Mouse (Mus musculus): ENCODE measurements around the gene Ltk.
A peak's percentile ranks its signal among the peaks of the same experiment; 100 is the strongest.

Ltk gene

DNA sequence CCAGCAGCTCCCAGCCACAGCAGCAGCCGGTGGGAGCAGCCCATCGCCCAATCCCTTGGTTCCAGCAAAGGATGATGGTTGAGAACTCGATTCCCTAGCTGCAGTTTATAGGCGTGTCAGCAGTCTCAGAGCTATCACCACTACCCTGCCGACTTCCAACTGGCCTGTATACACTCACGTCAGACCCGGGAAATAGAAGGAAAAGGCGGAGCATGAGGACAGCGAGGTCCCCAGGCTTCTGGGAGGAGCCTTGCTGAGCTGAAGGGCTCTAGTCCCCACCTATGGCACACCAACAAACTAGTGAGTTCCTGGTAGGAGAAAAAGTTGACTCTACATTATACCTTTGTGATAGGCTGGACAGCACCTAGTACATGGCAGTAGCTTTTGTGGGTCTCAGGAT lies at the start of gene Ltk:
Ltk (minus strand) TSS at position 181 of the 400 bp plus-strand sequence.
- DNase-seq (ENCODE audit: low read depth, low spot score): peak; percentile 69

GRCm38 (mm10) chr2:119808881-119809280 lies 48.6 kb upstream of the Ltk start:
- DNase-seq (ENCODE audit: low read depth, low spot score): peak; percentile 38

DNA sequence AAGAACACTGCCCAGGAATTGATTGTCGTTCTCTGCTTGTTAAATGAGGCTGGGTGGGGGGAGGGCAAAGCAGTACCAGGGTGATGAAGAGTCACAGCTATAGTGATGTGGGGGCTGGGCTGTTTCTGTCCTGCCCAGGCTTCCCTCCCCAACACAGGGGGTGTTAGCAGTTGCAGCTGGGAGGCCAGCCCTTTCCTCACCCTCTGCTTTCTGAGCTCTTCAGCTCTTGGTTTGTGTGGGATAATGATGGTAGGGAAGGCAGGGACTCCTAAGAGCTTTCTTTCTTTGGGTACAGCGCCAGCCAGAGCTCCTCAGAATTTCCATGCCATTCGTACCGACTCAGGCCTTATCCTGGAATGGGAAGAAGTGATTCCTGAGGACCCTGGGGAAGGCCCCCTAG lies 48.2 kb upstream of the Ltk start:
- DNase-seq (ENCODE audit: low read depth, low spot score): no peak

- no peak for DNase-seq (ENCODE audit: low read depth, low spot score)
Observed at GRCm38 (mm10) chr2:119805536-119805935, 45.3 kb upstream of the Ltk start.

GRCm38 (mm10) chr2:119804776-119805175 lies 44.5 kb upstream of the Ltk start:
- DNase-seq (ENCODE audit: low read depth, low spot score): no peak

GRCm38 (mm10) chr2:119804275-119804628 lies 44.0 kb upstream of the Ltk start:
- no peak for DNase-seq (ENCODE audit: low read depth, low spot score)

GRCm38 (mm10) chr2:119803618-119804274 lies 43.5 kb upstream of the Ltk start:
- DNase-seq (ENCODE audit: low read depth, low spot score): peak; percentile 53

DNA sequence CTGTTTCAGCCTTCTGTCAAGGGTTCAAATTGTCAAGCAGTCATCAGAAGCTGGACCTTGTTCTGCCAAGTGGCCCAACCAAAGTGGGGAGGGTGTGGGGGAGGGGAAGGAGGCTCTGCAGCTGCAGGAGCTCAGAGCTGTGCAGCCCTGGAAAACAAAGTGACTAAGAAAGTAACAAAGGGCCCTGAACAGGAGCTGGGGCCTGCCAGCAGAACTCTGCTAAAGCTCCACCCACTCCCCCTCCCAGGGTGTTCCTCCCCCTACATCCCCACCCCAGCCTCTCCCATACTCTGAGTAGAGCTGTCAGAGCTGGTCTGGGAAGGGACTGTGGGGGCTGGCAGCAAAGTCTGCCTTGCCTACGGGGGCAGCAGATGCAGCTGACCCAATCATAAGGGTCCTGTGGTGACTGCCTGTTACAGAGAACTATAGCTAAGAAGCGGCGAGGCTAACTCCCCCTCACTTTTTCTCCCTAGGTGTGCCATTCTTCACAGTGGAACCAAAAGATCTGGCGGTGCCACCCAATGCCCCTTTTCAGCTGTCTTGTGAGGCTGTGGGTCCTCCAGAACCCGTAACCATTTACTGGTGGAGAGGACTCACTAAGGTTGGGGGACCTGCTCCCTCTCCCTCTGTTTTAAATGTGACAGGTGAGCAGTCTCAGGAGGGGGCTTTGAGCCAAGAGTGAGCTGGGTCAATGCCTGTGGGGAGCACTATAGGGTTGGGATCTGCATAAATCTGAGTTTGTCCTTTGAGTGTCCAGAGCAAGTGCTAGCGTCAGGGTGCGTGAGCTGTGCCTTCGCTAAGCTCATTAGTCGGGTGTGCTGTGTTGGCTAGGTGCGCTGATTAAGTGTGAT lies 42.8 kb upstream of the Ltk start:
- peak; percentile 85 for DNase-seq (ENCODE audit: low read depth, low spot score)

DNA sequence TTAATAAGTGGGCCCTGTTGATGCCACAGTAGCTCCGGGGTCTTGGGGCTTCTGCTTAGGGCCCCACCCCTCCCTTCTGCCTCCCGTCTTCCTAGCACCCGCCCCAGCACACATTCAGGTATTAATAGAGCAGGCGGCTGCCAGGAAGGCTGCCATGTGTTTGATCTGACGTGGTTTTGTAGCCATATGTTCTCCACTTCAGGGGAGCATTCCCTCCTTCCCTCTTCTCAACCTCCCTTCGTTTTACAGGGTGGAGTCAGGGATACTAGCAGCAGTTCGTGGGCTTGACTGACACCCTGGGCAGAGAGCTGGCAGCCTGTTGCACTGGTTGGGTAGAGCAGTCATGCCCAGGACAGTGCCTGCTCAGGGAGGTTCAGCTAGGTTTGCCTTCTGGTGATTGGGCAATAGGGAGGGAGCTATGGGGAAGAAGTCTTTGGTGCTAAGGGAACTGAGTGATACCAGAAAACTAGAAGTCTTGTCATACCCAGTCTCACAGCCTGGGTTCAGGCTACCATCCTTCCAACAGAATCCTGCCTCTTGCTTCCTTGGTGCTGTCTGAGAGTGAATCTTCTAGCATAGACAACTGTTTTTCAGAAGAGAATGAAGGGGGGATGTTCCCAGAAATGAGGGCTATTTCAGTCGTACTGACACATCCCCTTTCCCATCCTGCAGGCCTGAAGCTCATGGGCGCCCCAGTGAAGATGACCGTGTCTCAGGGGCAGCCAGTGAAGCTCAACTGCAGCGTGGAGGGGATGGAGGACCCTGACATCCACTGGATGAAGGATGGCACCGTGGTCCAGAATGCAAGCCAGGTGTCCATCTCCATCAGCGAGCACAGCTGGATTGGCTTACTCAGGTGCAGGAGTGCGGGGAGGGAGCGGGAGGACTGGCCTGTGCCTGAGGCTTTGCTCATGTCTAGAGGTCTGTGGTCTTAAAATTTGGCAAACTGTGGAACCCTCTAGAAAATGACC lies 40.9 kb upstream of the Ltk start:
- no peak for DNase-seq (ENCODE audit: low read depth, low spot score)

DNA sequence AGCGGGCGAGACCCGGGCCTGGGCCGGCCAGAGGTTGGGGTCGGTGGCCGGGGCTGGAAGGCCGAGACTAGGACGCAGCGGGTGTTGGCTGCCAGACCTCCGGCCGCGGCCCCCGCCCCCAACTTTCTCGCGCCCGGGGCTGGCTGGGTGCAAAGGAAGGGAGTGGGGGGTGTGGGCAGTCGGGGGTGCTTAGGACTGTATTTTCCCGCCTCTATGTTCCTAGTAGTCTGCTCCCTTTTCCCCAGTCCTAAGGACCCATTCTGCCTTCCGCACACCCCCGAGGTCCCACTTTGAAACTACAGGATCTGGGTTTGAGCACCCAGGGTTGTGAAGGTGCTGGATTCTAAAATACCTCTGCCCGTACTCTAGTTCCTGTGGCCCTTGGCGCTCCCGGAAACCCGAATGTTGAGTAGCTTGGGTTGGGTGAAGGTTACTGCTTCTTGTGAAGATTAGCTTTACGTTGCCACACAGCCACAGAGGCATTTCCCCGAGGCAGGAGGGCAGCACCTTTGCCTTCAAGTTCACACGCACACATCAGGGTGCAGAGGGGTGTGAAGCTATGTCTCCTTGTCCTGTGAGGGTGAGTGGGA lies 39.8 kb upstream of the Ltk start:
- DNase-seq (ENCODE audit: low read depth, low spot score): peak; percentile 51

DNA sequence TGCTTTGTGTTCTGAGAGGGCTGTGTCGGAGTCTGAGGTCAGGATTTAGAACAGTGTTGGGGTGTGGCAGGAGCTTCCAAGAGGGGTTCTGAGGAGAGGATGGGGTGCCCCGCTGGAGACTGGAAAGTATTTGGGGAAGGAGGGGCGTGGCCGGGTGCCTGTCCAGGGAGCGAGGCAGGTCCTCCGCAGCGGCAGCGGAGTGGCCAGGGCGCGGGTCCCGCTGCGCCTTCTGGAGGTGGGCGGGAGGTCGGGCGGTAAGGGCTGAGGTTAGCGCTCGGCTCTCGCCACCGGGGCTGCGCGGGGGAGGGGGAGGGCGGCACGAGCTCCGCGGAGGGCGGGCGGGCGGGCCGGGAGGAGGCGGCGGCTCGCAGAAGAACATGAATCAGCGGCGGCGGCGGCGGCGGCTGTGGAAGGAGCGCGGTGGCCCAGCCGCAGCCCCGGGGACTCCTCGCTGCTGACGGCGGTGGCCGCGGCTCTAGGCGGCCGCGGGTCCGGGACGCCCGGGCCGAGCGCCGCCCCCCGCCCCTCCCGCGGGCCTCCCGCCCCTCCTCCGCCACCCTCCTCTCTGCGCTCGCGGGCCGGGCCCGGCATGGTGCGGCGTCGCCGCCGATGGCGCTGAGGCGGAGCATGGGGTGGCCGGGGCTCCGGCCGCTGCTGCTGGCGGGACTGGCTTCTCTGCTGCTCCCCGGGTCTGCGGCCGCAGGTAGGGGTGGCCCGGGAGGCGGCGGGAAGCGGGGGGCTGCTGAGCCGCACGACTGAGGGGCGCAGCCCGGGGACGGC lies 39.1 kb upstream of the Ltk start:
- peak; percentile 58 for DNase-seq (ENCODE audit: low read depth, low spot score)

DNA sequence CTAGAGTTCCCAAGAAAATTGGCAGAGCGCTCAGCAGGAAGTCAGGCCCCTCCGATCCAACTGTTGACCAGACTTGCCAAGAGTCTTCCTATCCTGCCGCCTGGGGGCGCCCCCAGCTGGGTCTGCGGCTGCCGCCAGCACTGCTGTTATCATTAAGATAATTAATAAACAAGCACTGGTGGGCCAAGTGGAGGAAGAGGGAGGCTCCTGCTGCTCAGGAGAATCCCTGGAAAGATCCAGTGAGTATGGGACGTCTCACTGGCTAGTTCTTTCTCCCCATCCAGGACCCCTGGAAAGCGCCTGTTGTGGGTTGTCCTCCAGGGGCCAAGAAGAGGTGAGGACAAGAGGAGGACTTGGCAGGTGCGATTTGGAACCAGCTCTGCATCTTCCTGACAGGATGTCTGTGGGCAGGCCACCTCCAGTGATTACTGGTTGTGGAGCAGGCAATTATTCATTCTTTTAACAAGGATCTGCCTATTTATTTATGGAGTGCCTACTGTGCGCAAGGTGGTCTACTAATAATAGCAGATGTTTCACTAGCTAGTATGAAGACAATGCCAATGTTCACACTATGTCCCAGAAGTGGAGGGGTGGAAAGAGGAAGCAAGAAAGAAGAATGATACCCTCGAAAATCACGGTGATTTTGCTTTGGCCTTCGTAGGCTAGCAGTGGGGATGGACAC lies 38.2 kb upstream of the Ltk start:
- peak; percentile 75 for DNase-seq (ENCODE audit: low read depth, low spot score)

DNA sequence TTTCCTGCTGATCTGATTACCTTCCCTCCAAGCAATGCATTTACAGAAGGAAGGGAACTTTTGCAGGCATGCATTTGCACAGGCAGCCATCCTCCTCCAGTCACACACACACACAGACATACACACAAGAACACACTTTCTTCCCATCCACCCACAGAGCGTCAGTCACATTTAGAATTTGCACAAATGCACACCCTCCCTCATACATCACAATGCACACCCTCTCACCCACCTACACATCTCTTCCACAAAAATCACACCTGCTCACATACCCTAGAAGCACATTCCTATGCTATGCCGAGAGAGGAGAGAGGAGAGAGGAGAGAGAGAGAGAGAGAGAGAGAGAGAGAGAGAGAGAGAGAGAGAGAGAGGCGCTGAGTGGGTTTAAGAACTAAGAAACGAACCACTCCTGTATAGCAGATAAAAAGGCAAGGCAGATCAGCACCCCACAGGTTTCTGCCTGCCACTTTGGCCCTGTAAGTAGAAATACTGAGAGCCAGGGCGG lies 37.1 kb upstream of the Ltk start, which contains the start of gene Tyro3:
Tyro3 (plus strand) TSS at position 455 of the 505 bp plus-strand sequence.
- DNase-seq (ENCODE audit: low read depth, low spot score): no peak

DNA sequence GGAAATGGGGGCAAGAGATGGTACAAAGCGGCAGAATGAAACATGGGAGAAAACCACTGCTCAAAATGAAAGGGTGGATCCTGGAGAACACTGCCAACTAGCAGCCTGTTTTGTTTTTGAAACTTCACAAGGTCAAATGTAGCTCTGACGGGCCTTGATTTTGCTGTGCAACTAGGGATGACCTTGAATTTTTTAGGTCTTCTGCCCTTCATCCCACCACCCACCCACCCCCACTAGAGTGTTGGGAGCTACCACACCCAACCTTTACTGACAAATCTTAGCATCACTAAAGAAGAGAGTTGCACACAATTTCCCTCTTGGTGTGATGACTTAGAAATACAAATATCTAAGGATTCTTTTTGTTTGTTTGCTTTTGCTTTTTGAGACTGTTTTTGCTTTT lies 29.8 kb upstream of the Ltk start:
- DNase-seq (ENCODE audit: low read depth, low spot score): peak; percentile 80

GRCm38 (mm10) chr2:119787206-119787883 lies 27.1 kb upstream of the Ltk start, which contains the start of gene Rpap1:
Rpap1 (minus strand) TSS chr2:119787537.
- peak; percentile 91 for DNase-seq (ENCODE audit: low read depth, low spot score)

GRCm38 (mm10) chr2:119767246-119767645 lies 7.0 kb upstream of the Ltk start:
- DNase-seq (ENCODE audit: low read depth, low spot score): peak; percentile 62

DNA sequence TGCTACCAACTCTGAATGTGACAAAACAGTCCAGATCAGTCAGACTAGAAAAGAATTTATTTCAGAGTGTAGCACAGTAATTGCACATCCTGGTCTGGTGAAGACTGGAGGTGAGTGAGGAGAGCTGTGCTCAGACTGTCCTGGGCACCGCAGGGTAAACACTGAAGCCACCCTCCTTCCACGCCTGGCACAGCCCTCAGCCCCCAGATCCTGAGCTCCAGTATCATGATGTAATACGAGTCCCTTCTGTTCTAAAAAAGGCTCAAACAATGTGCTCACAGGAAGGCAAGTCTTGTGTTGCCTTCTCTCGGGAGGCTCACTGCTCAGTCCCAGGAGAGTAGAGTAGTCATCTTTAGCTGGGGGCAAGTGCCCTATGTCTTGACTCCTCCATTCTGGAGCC lies 3.7 kb upstream of the Ltk start:
- DNase-seq (ENCODE audit: low read depth, low spot score): no peak

- no peak for DNase-seq (ENCODE audit: low read depth, low spot score)
Observed at GRCm38 (mm10) chr2:119762276-119762675, 2.0 kb upstream of the Ltk start.
